ENCODE assay signal across 18 mouse cellular contexts in genomic region chr3:137552472-137553336, GRCm38 (mm10).
A peak's percentile ranks its signal among the peaks of the same experiment; 100 is the strongest.
DNase-seq lines count a peak whose midpoint lies in the region; ATAC-seq and TF ChIP-seq lines count a peak whose summit lies in the region.
"Had no signal": no experiment of that assay in that cellular context is flagged by ENCODE, and none has a peak within 500 bp of the region (broad histone marks: within the 10 kb centered on the region; RNA-seq: fewer than 3 reads in every experiment).

No protein-coding gene starts in this region.

- no peak overlapping the region for H3K9ac ChIP-seq in kidney, postnatal 0 days (ENCODE audit: low read depth, low read length)
- H3K9ac ChIP-seq in kidney, embryonic 14.5 days (ENCODE audit: low read depth, low read length), result no peak overlapping the region
- H3K9ac ChIP-seq in embryonic facial prominence, embryonic 15.5 days, result no peak overlapping the region
- no peak overlapping the region for H3K9ac ChIP-seq in midbrain, postnatal 0 days (replicated peaks; ENCODE audit: low read length, poor library complexity, severe bottlenecking)
- H3K9ac ChIP-seq: midbrain, embryonic 15.5 days had no signal

- no peak overlapping the region for H3ac ChIP-seq in myocyte (ENCODE audit: control insufficient read depth, insufficient read length)

- no peak overlapping the region for H3K27ac ChIP-seq in kidney, postnatal 0 days
- H3K27ac ChIP-seq in kidney, embryonic 14.5 days (ENCODE audit: low read depth, low read length), result no peak overlapping the region
- 0 out of 2 replicates have a peak overlapping the region, but pooled peaks have one; percentile 22 for H3K27ac ChIP-seq in embryonic facial prominence, embryonic 15.5 days (replicated peaks)
- H3K27ac ChIP-seq in midbrain, postnatal 0 days (ENCODE audit: low read depth, low read length), result no peak overlapping the region
- H3K27ac ChIP-seq: hindbrain, embryonic 10.5 days; macrophage; midbrain, embryonic 15.5 days had no signal

- no peak for DNase-seq in kidney, postnatal 0 days (ENCODE audit: low spot score)
- peak; percentile 3 for DNase-seq in CD4-positive helper T cell, adult 2 months (ENCODE audit: low read depth, low spot score)
- no peak for DNase-seq in midbrain, postnatal 0 days (ENCODE audit: low spot score)
- DNase-seq: cerebellum, adult 9-11 months; gastrocnemius, postnatal 14 days; kidney, postnatal 14 days; layer of hippocampus, adult 9-11 months; lung, adult 2 months; right cerebral cortex, adult 18-20 months had no signal

- 0 out of 2 replicates have a peak, but pooled peaks have one; percentile 33 for ATAC-seq in kidney, postnatal 0 days (replicated peaks; ENCODE audit: low FRiP score, low read depth)
- ATAC-seq in kidney, embryonic 14.5 days (ENCODE audit: low FRiP score, low TSS enrichment), result no peak
- peak; percentile 60; the same call in 1 of the 2 replicates for ATAC-seq in embryonic facial prominence, embryonic 15.5 days (ENCODE audit: insufficient number of reproducible peaks, low FRiP score, low TSS enrichment, low read depth)
- ATAC-seq in frontal cortex, adult (ENCODE audit: low TSS enrichment), result no peak
- no peak for ATAC-seq in midbrain, postnatal 0 days (ENCODE audit: low FRiP score)
- ATAC-seq: midbrain, embryonic 15.5 days had no signal

- no peaks in the 10 kb centered on the region for H3K27me3 ChIP-seq in kidney, postnatal 0 days (ENCODE audit: insufficient read depth, low read length)
- no peaks in the 10 kb centered on the region for H3K27me3 ChIP-seq in kidney, embryonic 14.5 days (ENCODE audit: control insufficient read depth, insufficient read depth, low read length)
- H3K27me3 ChIP-seq in embryonic facial prominence, embryonic 15.5 days, result no peaks in the 10 kb centered on the region
- no peaks in the 10 kb centered on the region for H3K27me3 ChIP-seq in myocyte (ENCODE audit: control insufficient read depth, insufficient read depth, insufficient read length)
- H3K27me3 ChIP-seq in midbrain, postnatal 0 days (ENCODE audit: insufficient read depth, low read length), result no peaks in the 10 kb centered on the region

- no peaks in the 10 kb centered on the region for H3K4me1 ChIP-seq in kidney, postnatal 0 days (replicated peaks; ENCODE audit: insufficient read depth, low read length)
- H3K4me1 ChIP-seq in kidney, embryonic 14.5 days (ENCODE audit: control insufficient read depth, insufficient read depth, low read length), result no peaks in the 10 kb centered on the region
- peaks cover 8% of the 10 kb centered on the region for H3K4me1 ChIP-seq in embryonic facial prominence, embryonic 15.5 days
- H3K4me1 ChIP-seq in midbrain, postnatal 0 days (ENCODE audit: insufficient read depth, low read length), result no peaks in the 10 kb centered on the region

- no peaks in the 10 kb centered on the region for H3K79me2 ChIP-seq in myocyte (ENCODE audit: control insufficient read depth, insufficient read depth)

- H3K4me2 ChIP-seq in kidney, postnatal 0 days (ENCODE audit: low read length), result no peak overlapping the region
- H3K4me2 ChIP-seq in kidney, embryonic 14.5 days (replicated peaks; ENCODE audit: low read depth, low read length), result no peak overlapping the region
- H3K4me2 ChIP-seq in embryonic facial prominence, embryonic 15.5 days (replicated peaks), result no peak overlapping the region
- peak overlapping the region; percentile 47 for H3K4me2 ChIP-seq in myocyte (ENCODE audit: low read depth)
- H3K4me2 ChIP-seq in midbrain, postnatal 0 days (ENCODE audit: low read depth, low read length, poor library complexity, severe bottlenecking), result no peak overlapping the region
- H3K4me2 ChIP-seq: liver, embryonic 11.5 days; midbrain, embryonic 15.5 days had no signal

- no peak for TF ChIP-seq POLR2A in myocyte (IDR thresholded peaks at IDR 0.05; ENCODE audit: insufficient read length, low read depth)

- TF ChIP-seq CTCF in kidney, postnatal 0 days (IDR thresholded peaks at IDR 0.05; ENCODE audit: low read depth), result no peak
- no peak for TF ChIP-seq CTCF in midbrain, postnatal 0 days (IDR thresholded peaks at IDR 0.05)

- H3K36me3 ChIP-seq in kidney, postnatal 0 days (ENCODE audit: insufficient read depth, low read length), result no peaks in the 10 kb centered on the region
- H3K36me3 ChIP-seq in kidney, embryonic 14.5 days (ENCODE audit: control insufficient read depth, insufficient read depth, low read length), result no peaks in the 10 kb centered on the region
- H3K36me3 ChIP-seq in embryonic facial prominence, embryonic 15.5 days, result no peaks in the 10 kb centered on the region
- no peaks in the 10 kb centered on the region for H3K36me3 ChIP-seq in myocyte (ENCODE audit: control insufficient read depth, insufficient read depth)
- no peaks in the 10 kb centered on the region for H3K36me3 ChIP-seq in midbrain, postnatal 0 days (ENCODE audit: insufficient read depth, low read length)
- H3K36me3 ChIP-seq: hindbrain, embryonic 10.5 days; midbrain, embryonic 15.5 days had no signal

- WGBS in kidney, postnatal 0 days, result 47% methylated on average over 12 of the region's 12 CpGs
- 57% methylated on average over 12 of the region's 12 CpGs for WGBS in kidney, embryonic 14.5 days
- WGBS in embryonic facial prominence, embryonic 15.5 days, result 40% methylated on average over 12 of the region's 12 CpGs
- WGBS in midbrain, postnatal 0 days, result 84% methylated on average over 12 of the region's 12 CpGs

- H3K4me3 ChIP-seq in kidney, postnatal 0 days (replicated peaks; ENCODE audit: low read depth, low read length), result no peak overlapping the region
- H3K4me3 ChIP-seq in kidney, embryonic 14.5 days (ENCODE audit: low read length), result no peak overlapping the region
- no peak overlapping the region for H3K4me3 ChIP-seq in embryonic facial prominence, embryonic 15.5 days (replicated peaks)
- H3K4me3 ChIP-seq in myocyte, result no peak overlapping the region
- no peak overlapping the region for H3K4me3 ChIP-seq in midbrain, postnatal 0 days (ENCODE audit: low read depth, low read length)
- H3K4me3 ChIP-seq: erythroblast, embryonic 14.5 days; hindbrain, embryonic 10.5 days; midbrain, embryonic 15.5 days had no signal

- H3K9me3 ChIP-seq in kidney, postnatal 0 days (replicated peaks; ENCODE audit: low read length), result no peaks in the 10 kb centered on the region
- H3K9me3 ChIP-seq in kidney, embryonic 14.5 days (ENCODE audit: control insufficient read depth, low read length), result no peaks in the 10 kb centered on the region
- H3K9me3 ChIP-seq in embryonic facial prominence, embryonic 15.5 days (replicated peaks), result no peaks in the 10 kb centered on the region
- no peaks in the 10 kb centered on the region for H3K9me3 ChIP-seq in midbrain, postnatal 0 days (ENCODE audit: low read length)
- H3K9me3 ChIP-seq: hindbrain, embryonic 10.5 days; midbrain, embryonic 15.5 days had no signal

TF ChIP-seq in myocyte, 11 proteins besides CTCF, POLR2A, EP300 and RAD21:
- peak; percentile 84 for TF ChIP-seq CEBPB (IDR thresholded peaks at IDR 0.05; ENCODE audit: insufficient read depth, poor library complexity, severe bottlenecking)
- TF ChIP-seq USF1 (IDR thresholded peaks at IDR 0.05; ENCODE audit: low read depth), result peak; percentile 17
- TF ChIP-seq SRF (IDR thresholded peaks at IDR 0.05; ENCODE audit: control insufficient read depth, insufficient read length, low read depth), result no peak
- no peak for TF ChIP-seq MAX (IDR thresholded peaks at IDR 0.05; ENCODE audit: low read depth)
- TF ChIP-seq MYOG (IDR thresholded peaks at IDR 0.05; ENCODE audit: control insufficient read depth in 1 of 3, insufficient read depth in 1 of 3, insufficient read length in 2 of 3, low read depth in 2 of 3), result no peak
- no peak for TF ChIP-seq REST (IDR thresholded peaks at IDR 0.05; ENCODE audit: insufficient read depth, insufficient read length)
- TF ChIP-seq TCF12 (IDR thresholded peaks at IDR 0.05; ENCODE audit: insufficient read depth, poor library complexity, severe bottlenecking), result no peak
- no peak for TF ChIP-seq MYOD1 (IDR thresholded peaks at IDR 0.05; ENCODE audit: control insufficient read depth in 1 of 3, insufficient read length in 2 of 3, low read depth in 2 of 3)

Comparison
In these comparisons a context has a peak if more than half of its experiments do, and no peak if none do; other contexts are left out.
1. ATAC-seq: peak in kidney, postnatal 0 days (single experiment) and embryonic facial prominence, embryonic 15.5 days (single experiment); none in kidney, embryonic 14.5 days (single experiment), frontal cortex, adult (single experiment) and midbrain, postnatal 0 days (single experiment).